Mouse (Mus musculus) stomach, embryonic 14.5 days (tissue): Measurements from ENCODE around the gene Echdc1. TPM values are rescaled to one million over a fixed set of nuclear protein-coding genes. Genes with fewer than 3 reads are reported as not detected.

ENCODE experiments used
- ATAC-seq: fragments of 200-750 bp; cut with Nextera tagmentation; 2 replicates; pipeline ENCODE4 v1.8.0; 2017; ENCODE audit warnings: low read depth, moderate TSS enrichment; ENCODE audit not compliant: insufficient number of reproducible peaks, insufficient read depth, low FRiP score
- H3K27ac ChIP-seq: fragments of 300-500 bp; sonication (generic); 2 replicates; pipeline ENCODE4 v1.5.1; 2014; ENCODE audit warnings: mild to moderate bottlenecking, low read length, moderate library complexity, mixed read lengths
- H3K27me3 ChIP-seq: fragments of 300-500 bp; sonication (generic); 2 replicates; pipeline ENCODE4 v1.6.1; 2014; ENCODE audit warnings: low read length, control low read depth, mixed read lengths; ENCODE audit not compliant: control insufficient read depth, insufficient read depth
- H3K36me3 ChIP-seq: fragments of 300-500 bp; sonication (generic); 2 replicates; pipeline ENCODE4 v1.6.1; 2014; ENCODE audit warnings: mild to moderate bottlenecking, control low read depth, low read length, moderate library complexity, mixed read lengths; ENCODE audit not compliant: control insufficient read depth, insufficient read depth
- H3K4me1 ChIP-seq: fragments of 300-500 bp; sonication (generic); 2 replicates; pipeline ENCODE4 v1.6.1; 2014; ENCODE audit warnings: low read length, control low read depth, mixed read lengths; ENCODE audit not compliant: control insufficient read depth, insufficient read depth
- H3K4me2 ChIP-seq: fragments of 300-500 bp; sonication (generic); replicated peaks from 2 replicates; pipeline ENCODE4 v1.6.1; 2014; ENCODE audit warnings: low read depth, low read length, control low read depth
- H3K4me3 ChIP-seq: fragments of 300-500 bp; sonication (generic); 2 replicates; pipeline ENCODE4 v1.5.1; 2014; ENCODE audit warnings: low read depth, low read length, control low read depth
- H3K9ac ChIP-seq: fragments of 300-500 bp; sonication (generic); replicated peaks from 2 replicates; pipeline ENCODE4 v1.6.1; 2014; ENCODE audit warnings: low read depth, mild to moderate bottlenecking, control low read depth, low read length, moderate library complexity, mixed read lengths
- H3K9me3 ChIP-seq: fragments of 300-500 bp; sonication (generic); 2 replicates; pipeline ENCODE4 v1.6.1; 2016; ENCODE audit warnings: low read depth, low read length, control low read depth; ENCODE audit not compliant: control insufficient read depth
- WGBS: fragments of 180-500 bp; shearing (Covaris S2); extraction: QIAGEN DNeasy Blood & Tissue Kit; methylation state at CpG from one replicate; pipeline ENCODE4 v1.1.7; 2014; 5-methylcytosine and 5-hydroxymethylcytosine counted together
- polyA plus RNA-seq: library from polyadenylated mRNA; unstranded; fragments of >200 nt; fragmentation: Nextera tagmentation; extraction: Ambion mirVana; gene quantifications from 2 replicates; pipeline ENCODE4 v1.2.1, GENCODE M21; 2014

Echdc1 gene
- polyA plus RNA-seq, result 28.2 and 32.0 TPM in 2 replicates

DNA sequence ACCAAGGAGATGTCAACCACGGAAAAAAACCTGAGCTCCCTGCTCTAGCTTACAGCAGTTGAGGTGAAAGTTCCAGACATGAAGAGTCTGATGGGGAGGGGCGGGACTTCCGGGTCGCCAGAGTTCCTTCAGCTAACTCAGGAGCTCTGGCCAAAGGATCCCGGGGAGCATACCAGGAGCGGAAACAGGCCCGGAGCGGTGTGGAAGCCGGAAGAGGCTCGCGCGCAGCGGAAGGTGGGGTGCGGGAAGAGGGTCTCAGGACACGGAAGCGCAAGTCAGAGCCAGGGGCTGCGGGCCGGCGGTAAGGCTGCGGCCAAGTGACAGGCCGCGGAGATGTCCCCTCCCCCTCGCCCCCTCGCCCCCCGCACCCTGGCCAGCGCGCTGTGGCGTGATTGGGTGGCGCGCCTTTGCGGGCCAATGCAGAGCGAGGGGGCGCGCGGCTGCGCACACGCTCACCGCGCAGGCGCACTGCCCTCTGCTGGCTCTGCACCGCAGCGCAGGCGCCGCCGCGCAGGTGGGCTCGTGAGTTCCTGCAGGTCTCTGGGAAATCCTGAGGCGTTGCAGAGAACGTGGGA is at the start of gene Echdc1:
Echdc1 (plus strand) TSS at position 103 of the 575 bp plus-strand sequence.
- H3K36me3 ChIP-seq, result no peaks in the 10 kb centered on the region; the same call in 1 of the 2 replicates
- H3K4me1 ChIP-seq, result no peaks in the 10 kb centered on the region
- peak within 1 kb of the TSS; percentile 76 for H3K27ac ChIP-seq
- peak within 1 kb of the TSS; percentile 57 for H3K9ac ChIP-seq
- no peaks in the 10 kb centered on the region for H3K9me3 ChIP-seq
- H3K27me3 ChIP-seq, result no peaks in the 10 kb centered on the region
- H3K4me3 ChIP-seq, result peak within 1 kb of the TSS; percentile 60
- WGBS, result 1% methylated on average over 46 of the region's 49 CpGs
- peak within 1 kb of the TSS; percentile 41 for H3K4me2 ChIP-seq
- peak; percentile 97 for ATAC-seq

DNA sequence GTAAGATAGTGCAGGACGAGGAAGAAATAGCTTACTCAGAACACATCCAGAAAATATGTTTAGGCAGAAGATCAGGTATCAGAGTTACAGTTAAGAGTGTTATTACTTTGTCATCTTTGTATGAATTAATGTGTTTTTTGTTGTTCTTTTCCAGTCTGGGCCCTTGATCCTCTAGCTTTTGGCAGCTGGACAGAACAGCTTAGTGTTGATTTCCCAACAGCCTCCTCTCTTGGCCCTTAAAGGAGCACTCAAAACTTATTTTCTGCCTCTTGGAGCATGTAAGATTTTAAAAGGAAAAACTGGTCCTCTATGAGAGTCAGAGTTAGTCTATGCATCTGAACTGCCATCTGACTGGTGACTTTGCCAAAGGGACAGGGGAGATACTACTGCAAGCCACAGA is 31.2 kb upstream of the Echdc1 start:
- H3K4me2 ChIP-seq, result no peak overlapping the region
- no peak for ATAC-seq
- H3K27me3 ChIP-seq, result no peaks in the 10 kb centered on the region
- H3K36me3 ChIP-seq, result no peaks in the 10 kb centered on the region
- WGBS, result 59% methylated on average over 1 of the region's 1 CpGs
- no peak overlapping the region for H3K9ac ChIP-seq
- H3K9me3 ChIP-seq, result no peaks in the 10 kb centered on the region
- no peak overlapping the region for H3K4me3 ChIP-seq
- H3K4me1 ChIP-seq, result no peaks in the 10 kb centered on the region
- no peak overlapping the region for H3K27ac ChIP-seq

DNA sequence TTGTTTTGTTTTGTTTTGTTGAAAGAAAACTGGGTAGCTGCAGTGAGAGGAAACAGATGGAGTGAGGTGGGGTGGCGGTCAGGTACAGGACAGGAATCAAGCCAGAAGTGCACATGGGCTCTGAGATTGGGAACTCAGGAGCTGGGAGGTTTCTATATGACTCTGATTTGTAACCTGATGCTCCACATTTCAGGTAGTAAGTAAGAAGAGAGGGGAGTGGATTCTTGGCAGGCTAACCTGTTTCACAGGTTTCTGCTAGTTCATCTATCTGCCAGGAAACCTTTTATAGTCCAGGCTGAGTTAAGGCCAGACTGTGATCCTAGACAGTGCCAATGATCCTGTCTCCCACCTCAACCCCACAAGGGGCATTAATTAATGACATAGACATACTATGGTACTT is 27.2 kb upstream of the Echdc1 start:
- H3K4me3 ChIP-seq, result no peak overlapping the region
- no peaks in the 10 kb centered on the region for H3K36me3 ChIP-seq
- ATAC-seq, result peak; percentile 69
- WGBS, result 63% methylated on average over 1 of the region's 1 CpGs
- no peak overlapping the region for H3K9ac ChIP-seq
- H3K4me1 ChIP-seq, result no peaks in the 10 kb centered on the region
- no peak overlapping the region for H3K4me2 ChIP-seq
- no peaks in the 10 kb centered on the region for H3K27me3 ChIP-seq
- H3K27ac ChIP-seq, result no peak overlapping the region
- H3K9me3 ChIP-seq, result no peaks in the 10 kb centered on the region

DNA sequence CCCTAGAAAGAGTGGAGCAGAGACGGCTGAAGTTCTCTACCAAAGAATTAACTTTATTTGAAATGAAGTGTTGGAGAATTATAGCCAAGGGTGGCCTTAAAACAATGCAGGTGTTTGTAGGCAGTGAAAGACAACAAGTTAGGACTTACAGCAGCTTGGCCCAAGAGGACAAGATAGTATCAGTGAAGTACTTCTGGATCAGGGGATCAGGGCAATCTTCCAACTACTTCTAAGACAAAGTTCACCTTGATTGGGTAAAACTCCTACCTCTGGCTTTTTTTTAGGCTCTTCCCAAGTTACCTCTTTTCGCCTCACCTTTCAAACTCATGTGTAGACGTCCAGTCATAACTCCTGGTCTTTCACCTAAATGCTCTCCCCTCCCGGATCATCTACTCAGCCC is 10.7 kb upstream of the Echdc1 start:
- H3K9me3 ChIP-seq, result no peaks in the 10 kb centered on the region
- H3K27ac ChIP-seq, result no peak overlapping the region
- H3K27me3 ChIP-seq, result no peaks in the 10 kb centered on the region
- no peak overlapping the region for H3K4me3 ChIP-seq
- H3K4me2 ChIP-seq, result no peak overlapping the region
- WGBS, result 91% methylated on average over 4 of the region's 4 CpGs
- H3K4me1 ChIP-seq, result no peaks in the 10 kb centered on the region
- H3K36me3 ChIP-seq, result no peaks in the 10 kb centered on the region
- no peak overlapping the region for H3K9ac ChIP-seq
- ATAC-seq, result no peak

DNA sequence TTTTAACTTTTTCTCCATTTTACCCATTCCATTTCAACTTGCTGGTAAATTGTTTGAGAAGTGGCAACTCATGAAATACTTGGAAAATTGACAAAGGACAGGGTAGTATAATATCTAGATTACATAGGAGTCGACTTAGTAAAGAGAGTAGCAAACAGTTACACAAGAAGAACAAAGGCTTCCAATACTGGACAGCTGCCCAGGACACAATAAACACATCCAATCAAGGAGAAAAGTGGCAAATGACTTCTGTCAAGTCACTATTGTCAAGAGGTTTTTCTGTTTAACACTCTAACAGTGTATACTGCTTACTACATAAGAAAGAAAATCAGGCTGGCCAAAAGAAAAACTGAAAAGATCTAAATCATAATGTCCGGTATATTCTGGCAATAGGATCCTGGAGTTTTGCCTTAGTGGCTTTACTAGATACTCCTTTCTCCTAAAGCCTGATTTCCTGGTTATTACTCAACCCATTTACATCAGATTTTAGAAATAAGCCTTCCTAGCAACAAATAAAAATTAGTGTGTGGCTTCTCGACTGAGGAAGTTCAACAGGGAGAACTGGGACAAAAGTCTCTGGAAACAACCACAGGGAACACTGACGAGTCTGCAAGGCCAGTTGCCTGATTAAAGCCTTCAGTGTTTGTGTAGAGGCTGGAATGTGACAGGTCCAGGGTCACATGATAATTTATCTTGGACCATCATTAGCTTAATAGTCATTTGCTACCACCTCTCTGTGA is 1.3 kb upstream of the Echdc1 start:
- H3K4me1 ChIP-seq, result no peaks in the 10 kb centered on the region
- no peak for ATAC-seq
- 0 out of 2 replicates have a peak overlapping the region, but pooled peaks have one; percentile 41 for H3K4me2 ChIP-seq
- H3K9ac ChIP-seq, result no peak overlapping the region
- no peak overlapping the region for H3K27ac ChIP-seq
- H3K27me3 ChIP-seq, result no peaks in the 10 kb centered on the region
- no peaks in the 10 kb centered on the region for H3K9me3 ChIP-seq
- WGBS, result 68% methylated on average over 4 of the region's 4 CpGs
- H3K4me3 ChIP-seq, result no peak overlapping the region
- H3K36me3 ChIP-seq, result no peaks in the 10 kb centered on the region

DNA sequence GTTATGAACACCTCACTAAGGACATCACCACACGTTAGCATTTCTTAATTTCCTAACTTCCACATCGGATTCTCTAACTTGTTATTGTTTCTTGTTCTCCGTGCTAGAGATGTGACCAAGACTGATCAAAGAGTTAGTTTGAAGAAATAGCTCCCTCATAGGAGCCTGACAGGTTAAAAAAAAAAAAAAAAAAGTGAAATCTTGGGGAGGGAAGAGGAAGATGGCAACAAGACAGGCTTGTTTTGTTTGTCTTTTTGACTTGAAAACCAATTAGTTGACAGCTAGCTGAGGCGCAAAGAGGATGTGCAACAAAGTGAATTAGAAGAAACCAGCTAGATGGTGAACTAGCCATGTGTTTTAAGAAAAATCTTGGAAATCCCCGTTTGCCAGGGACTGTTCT is 939 bp downstream of the Echdc1 start:
- Histone ChIP-seq H3K27me3 (no peaks in the 10 kb centered on the region), H3K9me3 (no peaks in the 10 kb centered on the region), H3K4me3 (peak overlapping the region; percentile 60), H3K4me1 (no peaks in the 10 kb centered on the region), H3K9ac (peak overlapping the region; percentile 15; the same call in 1 of the 2 replicates), H3K4me2 (peak overlapping the region; percentile 41), H3K36me3 (no peaks in the 10 kb centered on the region; the same call in 1 of the 2 replicates), H3K27ac (no peak overlapping the region)
- no peak for ATAC-seq
- WGBS, result 32% methylated on average over 5 of the region's 5 CpGs

DNA sequence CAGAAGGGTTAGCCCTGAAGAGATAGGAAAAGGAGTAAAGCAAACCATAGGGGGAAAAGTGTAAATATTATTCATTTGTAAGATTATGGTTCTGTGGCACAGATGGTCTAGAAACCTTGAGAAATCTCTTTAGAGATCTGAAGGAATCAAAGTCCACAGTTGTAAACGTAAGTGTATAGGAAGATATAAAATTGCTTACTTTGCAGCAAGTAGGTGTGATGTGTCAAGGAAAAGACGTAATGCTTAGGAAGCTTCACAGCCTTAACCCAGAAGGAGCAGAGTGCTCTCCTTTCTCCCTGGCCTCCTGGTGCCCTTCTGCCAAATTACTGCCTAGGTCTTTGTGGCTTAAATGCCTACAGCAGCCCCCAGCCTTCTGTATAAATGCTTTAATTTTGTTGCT is 11.9 kb downstream of the Echdc1 start:
- H3K4me3 ChIP-seq, result no peak overlapping the region
- H3K4me2 ChIP-seq, result no peak overlapping the region
- no peak overlapping the region for H3K9ac ChIP-seq
- no peaks in the 10 kb centered on the region for H3K4me1 ChIP-seq
- no peak overlapping the region for H3K27ac ChIP-seq
- ATAC-seq, result no peak
- 78% methylated on average over 2 of the region's 2 CpGs for WGBS
- no peaks in the 10 kb centered on the region for H3K27me3 ChIP-seq
- H3K9me3 ChIP-seq, result no peaks in the 10 kb centered on the region
- no peaks in the 10 kb centered on the region; the same call in 1 of the 2 replicates for H3K36me3 ChIP-seq

DNA sequence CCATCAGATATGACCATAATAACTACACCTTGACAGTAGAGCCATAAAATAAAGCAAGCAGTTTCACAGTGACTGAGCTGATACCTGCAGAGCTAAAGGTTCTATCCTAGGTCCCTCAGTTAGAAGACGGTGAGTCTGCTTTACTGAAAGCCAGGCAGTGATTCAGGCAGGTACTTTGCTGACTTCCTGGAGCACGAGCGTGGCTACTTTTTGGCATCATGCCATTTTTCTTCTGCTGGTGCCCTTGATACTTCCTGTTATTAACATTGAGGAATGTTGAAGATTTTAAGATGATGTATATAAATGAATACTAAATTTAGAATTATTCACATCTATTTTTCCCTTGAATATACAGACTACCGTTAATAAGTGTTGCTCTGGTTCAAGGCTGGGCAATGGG is 20.9 kb downstream of the Echdc1 start:
- Histone ChIP-seq H3K4me2 (no peak overlapping the region), H3K9me3 (no peaks in the 10 kb centered on the region), H3K9ac (no peak overlapping the region), H3K27me3 (no peaks in the 10 kb centered on the region), H3K4me3 (no peak overlapping the region), H3K4me1 (no peaks in the 10 kb centered on the region), H3K36me3 (peaks cover 4% of the 10 kb centered on the region; the same call in 1 of the 2 replicates), H3K27ac (no peak overlapping the region)
- no peak for ATAC-seq
- WGBS, result 34% methylated on average over 4 of the region's 4 CpGs
